Mouse (Mus musculus): ENCODE results near the gene Nuf2.

Nuf2 gene

DNA sequence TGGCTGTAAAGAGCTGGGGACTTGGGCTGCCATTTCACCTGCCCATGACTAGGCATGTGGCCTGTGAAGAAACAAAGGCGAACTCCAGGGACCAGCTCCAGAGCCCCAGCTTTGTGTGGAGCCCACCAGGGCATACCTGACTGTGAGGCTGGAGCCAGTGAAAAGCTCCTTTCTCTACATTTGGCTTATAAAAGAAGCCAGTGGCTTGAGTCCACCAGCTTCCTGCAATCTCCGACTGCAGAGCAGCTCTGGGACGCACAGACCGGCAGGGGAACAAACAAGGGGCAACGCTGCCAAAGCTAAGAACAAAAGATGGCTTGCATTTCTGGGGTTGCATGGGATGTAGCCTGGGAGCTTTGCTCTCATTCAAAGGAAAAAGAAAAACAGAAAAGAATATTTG lies 63.5 kb downstream of the Nuf2 start:
- DNase-seq (ENCODE audit: low spot score) = no peak

DNA sequence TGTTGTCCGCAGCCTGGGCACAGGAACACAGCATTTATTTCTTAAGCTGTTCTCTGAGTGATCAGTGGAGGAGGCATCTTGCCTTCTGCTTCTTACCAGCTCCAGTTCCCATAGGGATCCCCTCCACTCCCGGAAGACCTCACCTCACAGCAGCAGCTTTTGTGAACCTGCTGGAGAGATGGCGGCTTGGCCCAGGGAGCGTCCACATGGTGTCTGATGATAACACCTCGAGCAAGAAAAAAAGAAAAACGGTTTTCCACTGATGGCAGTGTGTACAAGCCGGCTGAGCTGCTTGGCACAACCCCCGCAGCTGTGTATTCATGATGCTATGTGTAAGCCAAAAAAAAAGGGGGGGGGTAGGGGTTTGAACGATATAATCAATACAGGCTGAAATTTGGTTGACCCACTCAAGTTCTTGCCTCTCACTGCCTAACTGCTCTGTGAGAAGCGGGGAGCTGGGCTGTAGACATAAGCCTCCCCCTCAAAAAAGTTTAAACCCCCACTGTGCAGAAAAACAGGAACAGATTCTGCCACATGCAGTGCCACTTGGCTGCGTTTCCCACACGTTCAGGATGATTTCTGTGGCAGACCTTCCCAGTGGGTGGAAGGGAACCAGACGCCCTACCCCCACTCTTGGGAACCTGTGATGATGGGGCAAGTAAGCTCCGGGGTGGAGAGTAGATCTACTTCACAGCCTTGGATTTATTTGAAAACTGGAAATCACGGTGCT lies 68.7 kb downstream of the Nuf2 start:
- no peak for DNase-seq (ENCODE audit: low spot score)

- DNase-seq (ENCODE audit: low spot score) = peak; percentile 47
These were observed 72.0 kb downstream of the Nuf2 start for GRCm38 (mm10) chr1:169459071-169459782.

All from ovary, postnatal 36 days (tissue).